Mouse (Mus musculus) hindbrain, embryonic 14.5 days (tissue): Measurements from ENCODE around the gene Krt9. TPM values are rescaled to one million over a fixed set of nuclear protein-coding genes. Genes with fewer than 3 reads are reported as not detected.
A peak's percentile ranks its signal among the peaks of the same experiment; 100 is the strongest.

Source experiments
- ATAC-seq: fragments of 200-750 bp; cut with Nextera tagmentation; 2 replicates; pipeline ENCODE4 v1.8.0; 2017; ENCODE audit warnings: moderate number of reproducible peaks, mild to moderate bottlenecking, moderate TSS enrichment, moderate library complexity; ENCODE audit not compliant: low FRiP score
- DNase-seq: peaks from one replicate; pipeline ENCODE4 v3.0.0-alpha.2; 2015; ENCODE audit warnings: low spot score
- H3K27ac ChIP-seq: fragments of 300-500 bp; sonication (generic); 2 replicates; pipeline ENCODE4 v1.5.1; 2014; ENCODE audit warnings: mild to moderate bottlenecking, moderate library complexity
- H3K27me3 ChIP-seq: fragments of 300-500 bp; sonication (generic); 2 replicates; pipeline ENCODE4 v1.6.1; 2014; ENCODE audit warnings: mild to moderate bottlenecking, low read length, mixed read lengths; ENCODE audit not compliant: control insufficient read depth, insufficient read depth
- H3K36me3 ChIP-seq: fragments of 300-500 bp; sonication (generic); replicated peaks from 2 replicates; pipeline ENCODE4 v1.6.1; 2014; ENCODE audit not compliant: control insufficient read depth, insufficient read depth
- H3K4me1 ChIP-seq: fragments of 300-500 bp; sonication (generic); replicated peaks from 2 replicates; pipeline ENCODE4 v1.6.1; 2014; ENCODE audit warnings: antibody characterized with exemption, low read length, mixed read lengths; ENCODE audit not compliant: control insufficient read depth, insufficient read depth
- H3K4me2 ChIP-seq: fragments of 300-500 bp; sonication (generic); replicated peaks from 2 replicates; pipeline ENCODE4 v1.6.1; 2014; ENCODE audit warnings: mild to moderate bottlenecking, moderate library complexity
- H3K4me3 ChIP-seq: fragments of 300-500 bp; sonication (generic); replicated peaks from 2 replicates; pipeline ENCODE4 v1.5.1; 2014; ENCODE audit warnings: mild to moderate bottlenecking, low read length
- H3K9ac ChIP-seq: fragments of 300-500 bp; sonication (generic); 2 replicates; pipeline ENCODE4 v1.6.1; 2014
- H3K9me3 ChIP-seq: fragments of 300-500 bp; sonication (generic); 2 replicates; pipeline ENCODE4 v1.6.1; 2016; ENCODE audit warnings: low read length; ENCODE audit not compliant: control insufficient read depth
- WGBS: fragments of 180-500 bp; shearing (Covaris S2); extraction: QIAGEN DNeasy Blood & Tissue Kit; methylation state at CpG from one replicate; pipeline ENCODE4 v1.1.7; 2014; 5-methylcytosine and 5-hydroxymethylcytosine counted together
- polyA plus RNA-seq: library from polyadenylated mRNA; unstranded; fragments of >200 nt; fragmentation: Nextera tagmentation; extraction: Ambion mirVana; gene quantifications from 2 replicates; pipeline ENCODE4 v1.2.1, GENCODE M21; 2014

The Krt9 gene
- polyA plus RNA-seq, 1 experiment from 2014 or later, result not detected

DNA sequence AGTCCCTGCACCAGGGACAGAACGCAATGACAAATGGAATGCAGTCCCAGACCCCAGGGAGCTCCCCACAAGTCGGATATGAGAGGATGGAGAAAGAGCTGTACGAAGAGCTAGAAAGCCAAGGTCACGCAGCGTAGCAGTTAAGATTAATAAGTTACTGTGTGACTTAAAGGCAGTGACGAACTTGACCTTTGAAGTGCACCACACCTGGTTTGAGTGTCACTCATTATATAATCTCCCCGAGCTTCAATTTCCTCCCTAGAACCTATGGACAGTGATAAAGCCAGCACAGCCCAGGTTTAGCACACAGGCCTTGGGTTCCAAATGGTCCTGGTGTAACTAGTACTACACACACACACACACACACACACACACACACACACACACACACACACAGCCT lies 28.7 kb downstream of the Krt9 start:
- ATAC-seq (no peak), DNase-seq (no peak)
- no peak overlapping the region for H3K4me3 ChIP-seq
- no peak overlapping the region for H3K4me2 ChIP-seq
- no peaks in the 10 kb centered on the region for H3K4me1 ChIP-seq
- H3K9ac ChIP-seq, result no peak overlapping the region
- H3K9me3 ChIP-seq, result no peaks in the 10 kb centered on the region
- H3K27me3 ChIP-seq, result no peaks in the 10 kb centered on the region
- WGBS, result 67% methylated on average over 7 of the region's 7 CpGs
- H3K27ac ChIP-seq, result no peak overlapping the region
- H3K36me3 ChIP-seq, result no peaks in the 10 kb centered on the region

GRCm38 (mm10) chr11:100157908-100158477 lies 35.1 kb downstream of the Krt9 start:
- DNase-seq (no peak), ATAC-seq (no peak)
- Histone ChIP-seq H3K36me3 (no peaks in the 10 kb centered on the region), H3K27me3 (no peaks in the 10 kb centered on the region), H3K4me2 (no peak overlapping the region), H3K4me3 (no peak overlapping the region), H3K27ac (no peak overlapping the region), H3K4me1 (no peaks in the 10 kb centered on the region), H3K9me3 (no peaks in the 10 kb centered on the region), H3K9ac (no peak overlapping the region)
- WGBS, result 73% methylated on average over 6 of the region's 6 CpGs

- WGBS, result 85% methylated on average over 3 of the region's 3 CpGs
- no peak overlapping the region for H3K4me3 ChIP-seq
- no peaks in the 10 kb centered on the region for H3K4me1 ChIP-seq
- H3K27me3 ChIP-seq, result no peaks in the 10 kb centered on the region
- no peak overlapping the region for H3K9ac ChIP-seq
- no peaks in the 10 kb centered on the region for H3K36me3 ChIP-seq
- H3K27ac ChIP-seq, result no peak overlapping the region
- DNase-seq, result no peak
- no peak for ATAC-seq
- H3K4me2 ChIP-seq, result no peak overlapping the region
- H3K9me3 ChIP-seq, result no peaks in the 10 kb centered on the region
Measured at GRCm38 (mm10) chr11:100157331-100157730, 35.7 kb downstream of the Krt9 start.

DNA sequence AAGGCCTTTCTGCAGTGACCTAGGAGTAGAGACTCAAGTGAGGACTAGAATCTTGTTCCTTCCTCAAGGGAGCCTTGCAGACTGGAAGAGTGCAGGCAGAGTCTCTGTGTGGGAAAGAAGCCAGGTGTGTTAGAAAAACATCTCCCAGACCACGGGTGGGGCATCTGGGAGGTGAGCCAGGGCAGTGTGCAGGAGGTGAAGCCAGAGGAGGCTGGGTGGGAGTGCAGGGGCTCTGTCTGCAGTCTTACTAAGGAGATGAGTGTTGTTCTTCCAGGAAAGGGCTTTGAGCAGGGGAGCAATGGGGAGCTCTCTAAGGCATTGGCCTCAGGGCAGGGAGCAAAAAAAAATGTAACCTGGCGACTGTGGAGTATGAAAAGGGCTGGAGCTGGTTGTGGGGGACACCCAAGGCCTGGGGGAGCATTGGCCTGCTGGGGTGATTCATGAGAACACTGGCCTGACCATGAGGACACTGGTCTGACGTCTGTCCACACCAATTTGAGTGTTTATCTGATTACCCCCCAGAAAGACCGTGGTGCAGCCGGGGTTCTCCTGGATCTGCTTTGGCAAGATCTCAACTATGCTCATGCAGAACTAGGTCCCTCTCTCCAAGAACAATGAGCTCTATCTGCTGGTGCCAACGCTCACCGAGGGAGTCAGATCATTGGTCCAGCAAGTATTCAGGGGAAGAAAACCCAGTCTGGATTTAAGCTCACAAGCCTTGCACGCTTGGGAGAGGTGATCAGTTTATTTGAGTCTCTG lies 37.4 kb downstream of the Krt9 start:
- H3K36me3 ChIP-seq, result no peaks in the 10 kb centered on the region
- no peaks in the 10 kb centered on the region for H3K4me1 ChIP-seq
- H3K4me2 ChIP-seq, result no peak overlapping the region
- ATAC-seq (no peak), DNase-seq (no peak)
- 72% methylated on average over 8 of the region's 8 CpGs for WGBS
- H3K27ac ChIP-seq, result no peak overlapping the region
- H3K27me3 ChIP-seq, result no peaks in the 10 kb centered on the region
- no peaks in the 10 kb centered on the region for H3K9me3 ChIP-seq
- H3K9ac ChIP-seq, result no peak overlapping the region
- no peak overlapping the region for H3K4me3 ChIP-seq

DNA sequence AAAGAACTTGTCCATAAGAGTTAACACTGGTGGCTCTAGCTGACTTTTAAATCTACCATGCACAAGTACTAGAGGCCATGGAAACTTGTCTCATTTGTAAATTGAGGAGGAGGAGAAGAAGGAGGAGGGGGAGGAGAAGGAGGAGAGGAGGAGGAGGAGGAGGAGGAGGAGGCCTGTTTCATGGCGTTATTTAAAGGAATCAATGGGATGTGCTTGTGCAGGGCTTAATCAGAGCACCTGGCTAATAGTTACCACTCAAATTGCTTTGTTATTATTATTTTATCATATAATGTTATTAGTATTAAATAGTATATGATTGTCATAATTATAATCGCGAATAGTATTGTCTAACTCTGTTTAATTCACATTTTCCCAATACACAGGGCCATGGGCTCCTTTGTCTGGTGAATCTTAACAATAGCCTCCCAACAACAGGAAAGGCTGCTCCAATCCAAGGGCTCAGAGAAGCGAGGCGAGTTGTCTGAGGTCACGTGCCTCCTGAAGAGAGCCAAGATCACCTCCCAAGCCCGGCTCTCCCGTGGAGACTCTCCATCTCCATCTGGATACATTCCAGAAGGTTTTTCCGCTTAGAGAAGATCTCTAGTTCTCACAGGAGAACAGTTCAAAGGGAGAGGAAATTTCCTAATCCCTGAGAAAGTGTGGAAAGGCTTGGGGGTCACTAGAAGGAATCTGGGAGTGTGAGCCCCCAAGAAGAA lies 44.3 kb downstream of the Krt9 start, which contains the start of gene Krt19:
TSS of gene Krt19 (minus strand) at position 51 of the 716 bp plus-strand sequence.
- 40% methylated on average over 9 of the region's 9 CpGs for WGBS
- Histone ChIP-seq H3K27me3 (peaks cover 37% of the 10 kb centered on the region), H3K4me3 (no peak within 1 kb of the TSS), H3K4me2 (no peak within 1 kb of the TSS), H3K9me3 (no peaks in the 10 kb centered on the region), H3K36me3 (no peaks in the 10 kb centered on the region), H3K9ac (no peak within 1 kb of the TSS), H3K27ac (no peak within 1 kb of the TSS), H3K4me1 (peaks cover 3% of the 10 kb centered on the region)
- DNase-seq, result no peak
- no peak for ATAC-seq

- H3K36me3 ChIP-seq, result no peaks in the 10 kb centered on the region
- ATAC-seq, result no peak
- H3K27me3 ChIP-seq, result peaks cover 38% of the 10 kb centered on the region
- WGBS, result 78% methylated on average over 5 of the region's 5 CpGs
- DNase-seq, result no peak
- H3K4me1 ChIP-seq, result peaks cover 3% of the 10 kb centered on the region
- H3K4me2 ChIP-seq, result no peak overlapping the region
- no peak overlapping the region for H3K4me3 ChIP-seq
- H3K9ac ChIP-seq, result no peak overlapping the region
- H3K9me3 ChIP-seq, result no peaks in the 10 kb centered on the region
- H3K27ac ChIP-seq, result no peak overlapping the region
Measured at GRCm38 (mm10) chr11:100147566-100148353, 45.3 kb downstream of the Krt9 start.

- no peaks in the 10 kb centered on the region for H3K36me3 ChIP-seq
- H3K9ac ChIP-seq, result 0 out of 2 replicates have a peak overlapping the region, but pooled peaks have one; percentile 11
- H3K27ac ChIP-seq, result no peak overlapping the region
- 2% methylated on average over 13 of the region's 13 CpGs for WGBS
- H3K4me1 ChIP-seq, result peaks cover 3% of the 10 kb centered on the region
- H3K9me3 ChIP-seq, result no peaks in the 10 kb centered on the region
- ATAC-seq (no peak), DNase-seq (no peak)
- H3K4me3 ChIP-seq, result peak overlapping the region; percentile 17
- H3K27me3 ChIP-seq, result peaks cover 38% of the 10 kb centered on the region
- H3K4me2 ChIP-seq, result peak overlapping the region; percentile 48
Measured at GRCm38 (mm10) chr11:100145858-100146560, 47.0 kb downstream of the Krt9 start.

- Histone ChIP-seq H3K4me1 (peaks cover 3% of the 10 kb centered on the region), H3K27ac (no peak overlapping the region), H3K27me3 (peaks cover 38% of the 10 kb centered on the region), H3K9ac (no peak overlapping the region), H3K4me2 (peak overlapping the region; percentile 48), H3K4me3 (peak overlapping the region; percentile 17), H3K36me3 (no peaks in the 10 kb centered on the region), H3K9me3 (no peaks in the 10 kb centered on the region)
- WGBS, result 2% methylated on average over 20 of the region's 20 CpGs
- ATAC-seq (no peak), DNase-seq (no peak)
Measured at GRCm38 (mm10) chr11:100145104-100145503, 47.9 kb downstream of the Krt9 start.
